Mouse (Mus musculus) frontal cortex, postnatal 10 days (tissue): ENCODE data around the gene Pex14.
"Not testable (repeated sequence)": the region's sequence is repeated elsewhere in the genome, so short reads cannot be mapped to it uniquely, and the experiment has no call there.

ENCODE experiments used
- DNase-seq, 2 experiments: peaks; one replicate each; pipeline ENCODE4 v3.0.0; 2022; ENCODE audit warnings: low spot score in 2 of 2, mixed read lengths in 1 of 2

The Pex14 gene

GRCm38 (mm10) chr4:149103875-149104561 lies 4.3 kb upstream of the Pex14 start, which contains the start of gene Dffa:
Dffa (plus strand) TSS chr4:149104146.
- peak; percentile 80 to 89 for DNase-seq

DNA sequence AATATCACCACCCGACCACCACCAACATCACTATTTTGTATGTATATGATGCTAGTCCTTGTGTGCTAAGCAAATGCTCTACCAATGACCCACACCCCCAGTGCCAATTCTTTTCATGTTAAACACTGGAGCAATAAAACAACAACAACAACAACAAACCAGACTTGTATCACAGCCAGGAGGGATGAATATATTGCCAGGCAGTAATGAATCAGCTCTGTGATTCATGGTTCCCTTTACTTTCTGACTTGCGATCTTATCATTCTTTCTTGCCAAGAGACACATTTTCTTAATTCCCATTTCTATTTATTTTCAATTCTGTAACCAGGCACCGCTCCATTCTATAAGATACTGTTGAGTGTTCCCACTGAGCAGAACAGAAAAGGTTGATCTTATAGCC lies 1.8 kb upstream of the Pex14 start:
- no peak for DNase-seq

- not testable (repeated sequence) for DNase-seq
Measured at GRCm38 (mm10) chr4:149100449-149100848, 773 bp upstream of the Pex14 start.

- DNase-seq, result no peak
Measured at GRCm38 (mm10) chr4:149098571-149098970, 1.1 kb downstream of the Pex14 start.

DNA sequence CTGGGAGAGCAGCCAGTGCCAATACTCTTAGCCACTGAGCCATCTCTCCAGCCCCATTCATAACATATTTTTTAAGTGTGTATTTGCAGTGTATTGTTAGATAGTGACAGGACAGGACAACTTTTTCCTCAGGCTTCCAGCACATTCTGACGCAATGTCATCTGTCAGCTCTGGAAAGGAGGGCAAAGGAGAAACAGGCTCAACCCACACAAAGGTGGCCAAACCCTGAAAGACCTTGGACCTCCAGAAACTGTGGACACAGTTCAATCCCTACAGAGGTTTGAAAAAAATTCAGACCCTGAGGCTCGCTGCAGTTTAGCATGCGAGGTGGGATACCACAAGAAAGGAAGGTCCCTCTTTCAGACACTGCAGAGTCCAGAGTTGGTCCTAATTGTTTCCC lies 1.7 kb downstream of the Pex14 start:
- no peak for DNase-seq

DNA sequence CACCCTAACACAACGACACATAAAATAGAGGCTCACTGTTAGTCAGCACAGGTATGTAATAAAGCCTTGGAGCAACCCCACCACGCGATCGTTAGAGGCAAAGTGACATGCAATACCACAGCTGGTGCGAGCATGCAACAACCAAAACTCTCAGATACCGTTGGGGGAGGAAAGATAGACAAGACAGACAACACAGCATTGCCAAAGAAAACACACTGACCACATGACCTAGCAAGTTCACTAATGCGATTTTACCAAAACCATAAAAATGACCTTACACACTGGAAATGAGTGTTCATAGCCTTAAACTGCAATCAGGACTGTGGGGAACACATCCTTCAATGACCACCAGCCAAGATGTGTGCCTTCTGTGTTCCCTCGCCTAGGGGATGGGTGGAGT lies 8.3 kb downstream of the Pex14 start:
- DNase-seq, result no peak

DNA sequence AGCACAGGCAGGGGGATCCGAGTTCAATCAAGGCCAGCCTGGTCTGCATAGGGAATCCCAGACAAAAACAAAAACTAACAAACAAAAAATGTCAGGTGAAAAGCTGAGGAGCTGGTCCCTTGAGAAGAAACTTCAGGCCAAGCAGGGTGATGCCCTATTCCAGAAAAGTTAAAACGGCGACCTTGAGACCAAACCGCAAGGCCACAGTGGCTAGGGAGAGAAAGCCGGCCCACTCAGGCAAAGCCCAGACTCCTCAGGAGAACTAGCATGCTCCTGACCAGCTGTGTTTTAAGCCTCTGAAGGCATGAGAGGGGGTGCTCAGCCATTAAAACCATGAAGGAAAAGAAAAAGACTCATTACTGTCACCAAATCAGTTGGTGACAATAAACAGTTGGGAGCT lies 14.3 kb downstream of the Pex14 start:
- no peak for DNase-seq

DNA sequence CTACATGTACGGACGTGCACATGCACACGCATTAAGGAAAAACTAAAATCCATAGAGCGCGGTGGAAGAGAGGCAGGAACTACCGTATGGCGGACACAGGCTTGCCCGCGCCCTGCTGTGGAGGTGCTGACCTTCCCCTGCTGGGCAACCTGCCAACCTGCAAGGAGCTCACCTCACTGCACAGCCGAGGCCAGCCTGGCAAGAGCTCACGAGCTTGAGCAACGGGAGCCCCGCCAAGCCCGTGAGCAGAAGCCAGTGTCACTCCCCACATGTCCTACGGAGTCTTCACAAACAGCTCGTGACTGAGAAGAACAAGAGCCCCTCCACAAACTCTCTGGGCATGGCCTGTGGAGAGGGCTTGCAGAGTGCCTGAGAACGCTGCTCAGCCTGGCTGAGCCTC lies 18.1 kb downstream of the Pex14 start:
- DNase-seq, result no peak

- no peak for DNase-seq
Measured at GRCm38 (mm10) chr4:149080111-149080510, 19.6 kb downstream of the Pex14 start.

DNA sequence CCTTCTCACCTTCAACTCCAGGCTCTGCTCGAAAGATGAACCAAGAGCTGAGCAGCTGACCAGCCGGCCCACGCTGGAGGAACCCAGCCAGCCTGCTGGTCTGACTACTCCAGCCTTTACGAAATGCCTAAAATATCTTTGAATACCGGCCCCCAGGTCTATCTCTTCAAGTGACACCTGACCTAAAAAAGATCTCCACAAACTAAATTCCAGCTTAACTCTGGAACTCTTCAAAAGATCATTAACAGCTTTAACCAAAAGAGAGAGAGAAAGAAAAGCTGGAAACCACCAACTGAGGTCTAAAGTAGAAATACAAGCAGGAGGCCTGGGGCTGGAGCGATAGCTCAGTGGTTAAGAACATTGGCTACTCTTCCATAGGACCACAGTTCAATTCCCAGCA lies 20.0 kb downstream of the Pex14 start:
- no peak for DNase-seq

DNA sequence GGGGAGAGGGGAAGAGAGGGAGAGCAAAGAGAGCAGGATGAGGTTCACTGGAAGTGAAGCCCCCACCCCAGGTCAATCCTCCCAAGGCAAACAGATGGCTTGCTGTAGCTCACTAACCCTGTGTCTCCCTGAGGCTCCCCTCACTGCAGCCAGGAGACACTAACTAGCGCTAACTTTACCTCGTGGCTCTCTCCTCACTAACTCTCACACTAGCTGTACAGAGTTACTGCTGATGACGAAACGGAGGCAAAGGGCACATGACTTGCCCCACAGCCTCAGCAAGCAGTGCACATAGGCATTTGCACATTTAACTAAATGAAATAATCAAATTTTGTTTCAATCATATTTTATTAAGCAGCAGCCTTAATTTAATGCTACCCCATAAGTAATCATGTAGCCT lies 21.4 kb downstream of the Pex14 start:
- DNase-seq, result no peak

GRCm38 (mm10) chr4:149075871-149076575 lies 23.7 kb downstream of the Pex14 start:
- peak; percentile 44 to 67 for DNase-seq

DNA sequence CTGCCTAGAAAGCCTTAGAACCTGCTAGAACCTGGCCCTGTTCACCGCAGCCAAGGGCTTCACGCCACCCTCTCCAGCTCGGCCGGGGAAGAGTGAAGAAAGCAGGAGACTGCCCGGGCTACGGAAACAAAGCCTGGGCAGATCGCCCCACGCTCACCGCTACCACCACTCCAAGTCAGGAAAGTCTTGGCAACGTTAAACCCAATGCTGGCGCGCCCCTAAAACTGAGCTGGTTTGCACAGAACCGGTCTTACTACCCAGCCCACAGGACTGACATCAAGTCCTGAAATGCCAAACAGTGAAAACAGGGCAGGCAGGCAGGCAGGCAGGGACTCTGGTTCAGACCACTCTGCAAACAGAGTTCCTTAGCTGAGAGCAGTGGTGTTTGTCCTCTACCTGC lies 24.6 kb downstream of the Pex14 start:
- no peak for DNase-seq

DNA sequence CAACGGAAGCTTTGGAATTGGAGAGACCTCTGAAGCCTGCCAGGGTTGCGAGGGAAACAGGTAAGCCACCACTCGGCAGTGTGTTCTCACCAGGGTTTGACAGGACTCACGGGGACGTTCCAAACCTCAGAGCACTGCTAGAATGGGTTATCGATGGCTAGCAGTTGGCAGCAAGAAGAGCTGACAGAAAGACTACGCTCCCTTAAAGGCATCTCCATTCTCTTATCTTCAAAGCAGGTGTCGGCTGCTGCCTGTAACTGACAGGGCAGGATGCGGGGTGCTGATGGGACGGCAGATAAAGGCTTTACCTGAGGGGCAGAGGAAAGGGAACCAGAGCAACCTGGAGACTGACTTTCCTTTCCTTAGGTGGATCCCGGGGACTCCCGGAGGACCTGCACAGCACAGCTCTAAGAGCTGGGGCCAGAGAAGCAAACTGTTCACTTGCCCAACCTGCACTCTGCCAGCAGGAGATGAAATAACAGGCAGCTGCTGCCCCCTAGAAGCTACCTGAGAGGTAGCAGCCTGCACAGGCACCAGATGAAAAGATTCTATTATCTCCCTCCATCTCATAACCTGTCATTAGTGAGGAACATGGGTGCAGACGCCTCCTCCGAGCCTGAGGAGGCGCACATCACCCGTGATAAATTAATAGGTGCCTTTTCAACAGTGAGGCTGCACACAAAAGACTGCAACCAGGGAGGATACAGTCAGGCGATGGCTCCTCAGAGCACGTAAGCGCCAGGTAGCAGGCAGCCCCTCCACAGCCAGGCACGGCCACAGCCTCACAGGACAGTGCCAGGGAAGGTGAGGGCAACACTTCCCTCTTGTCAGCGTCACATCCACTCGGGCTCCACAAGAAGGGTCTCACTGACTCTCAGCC lies 32.8 kb downstream of the Pex14 start:
- DNase-seq, result no peak

GRCm38 (mm10) chr4:149064061-149064854 lies 35.4 kb downstream of the Pex14 start:
- no peak for DNase-seq

- DNase-seq, result no peak
Measured at GRCm38 (mm10) chr4:149062406-149063318, 37.0 kb downstream of the Pex14 start.

- DNase-seq, result no peak
Measured at GRCm38 (mm10) chr4:149061432-149061718, 38.3 kb downstream of the Pex14 start.

- no peak for DNase-seq
Measured at GRCm38 (mm10) chr4:149060621-149061431, 38.9 kb downstream of the Pex14 start.

- no peak for DNase-seq
Measured at GRCm38 (mm10) chr4:149059713-149060112, 40.0 kb downstream of the Pex14 start.

GRCm38 (mm10) chr4:149058298-149058697 lies 41.4 kb downstream of the Pex14 start:
- no peak for DNase-seq
